Mouse (Mus musculus): ENCODE data around the gene Cdh23. TPM values are rescaled to one million over a fixed set of nuclear protein-coding genes. Genes with fewer than 3 reads are reported as not detected.
A peak's percentile ranks its signal among the peaks of the same experiment; 100 is the strongest.

The Cdh23 gene
- total RNA-seq, 2 experiments from 2014 or later, result 3.3 to 4.0 TPM

- peak; percentile 67 to 72 for DNase-seq (ENCODE audit: low spot score in 2 of 2)
Observed at GRCm38 (mm10) chr10:60407831-60408230, 288.5 kb downstream of the Cdh23 start.

DNA sequence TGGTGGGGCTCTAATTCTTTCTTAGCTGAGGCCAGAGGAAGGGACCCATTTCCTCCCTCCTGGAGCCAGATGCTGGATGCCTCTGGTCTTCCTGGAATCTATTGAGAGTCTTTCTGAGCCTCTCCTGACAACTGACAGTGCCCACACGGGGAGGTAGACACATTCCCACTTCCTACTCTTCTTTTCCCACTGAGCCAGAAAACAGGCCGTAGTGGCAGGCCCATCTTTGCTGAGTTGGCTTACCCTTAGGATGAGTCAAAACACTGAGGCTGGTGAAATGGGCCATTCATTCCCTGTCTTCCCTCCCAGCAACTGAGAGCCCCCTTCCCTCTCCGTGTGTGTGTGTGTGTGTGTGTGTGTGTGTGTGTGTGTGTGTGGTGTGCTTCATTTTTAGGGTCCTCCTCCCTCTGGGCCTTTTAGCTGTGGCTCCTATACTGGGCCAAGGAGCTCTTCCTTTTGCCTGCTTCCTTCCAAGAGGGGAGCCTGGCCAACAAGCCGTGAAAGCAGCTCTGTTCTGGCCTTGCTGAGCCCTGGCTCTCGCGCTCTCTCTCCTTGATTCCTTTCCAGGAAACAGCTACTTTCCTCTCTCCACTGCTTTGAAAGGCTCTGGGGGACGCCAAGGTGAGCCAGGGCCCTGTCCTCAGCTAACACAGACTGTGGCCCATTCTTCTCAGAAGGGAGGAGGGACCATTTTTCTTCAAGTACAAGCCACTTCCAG lies 290.7 kb downstream of the Cdh23 start:
- peak; percentile 46 to 78 for DNase-seq (ENCODE audit: low spot score in 2 of 2)

DNA sequence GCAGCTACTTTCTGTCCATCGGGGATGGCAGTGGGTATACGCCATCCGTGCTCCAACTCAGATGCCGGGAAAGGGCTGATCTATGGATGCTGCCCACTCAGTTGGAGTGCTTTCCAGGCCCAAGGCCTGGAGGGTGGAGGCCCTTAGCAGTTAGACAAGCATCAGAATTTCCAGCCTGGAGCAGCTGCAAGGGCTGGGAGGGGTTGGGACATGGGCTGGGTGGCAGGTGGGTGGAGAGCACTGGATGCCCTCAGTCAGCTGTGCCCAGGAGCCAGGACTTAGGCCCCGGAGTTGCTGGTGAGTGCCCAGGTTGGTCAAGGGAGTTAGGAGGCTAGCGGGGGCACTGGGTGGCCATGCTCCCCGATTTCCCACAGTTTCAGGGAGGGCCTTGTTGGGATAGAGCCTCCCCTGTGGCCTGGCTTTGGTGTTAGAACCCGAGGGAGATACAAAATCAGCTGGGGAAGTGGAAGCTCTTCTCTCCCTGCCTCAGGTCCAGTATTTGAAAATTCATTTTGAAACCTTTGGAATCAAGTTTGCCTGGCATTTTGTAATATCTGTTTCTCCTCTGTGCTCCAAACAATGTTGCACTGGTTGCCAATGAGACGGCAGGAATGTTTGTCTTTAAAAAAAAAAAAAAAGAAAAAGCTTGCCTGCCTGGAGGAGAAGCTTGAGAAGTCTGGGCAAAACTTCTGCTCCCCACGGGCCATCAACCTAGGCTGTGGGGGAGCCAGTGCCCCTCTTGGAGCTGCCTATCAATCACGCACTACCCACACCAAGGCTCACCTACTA lies 295.6 kb downstream of the Cdh23 start:
- no peak for DNase-seq (ENCODE audit: low spot score in 2 of 2)

DNA sequence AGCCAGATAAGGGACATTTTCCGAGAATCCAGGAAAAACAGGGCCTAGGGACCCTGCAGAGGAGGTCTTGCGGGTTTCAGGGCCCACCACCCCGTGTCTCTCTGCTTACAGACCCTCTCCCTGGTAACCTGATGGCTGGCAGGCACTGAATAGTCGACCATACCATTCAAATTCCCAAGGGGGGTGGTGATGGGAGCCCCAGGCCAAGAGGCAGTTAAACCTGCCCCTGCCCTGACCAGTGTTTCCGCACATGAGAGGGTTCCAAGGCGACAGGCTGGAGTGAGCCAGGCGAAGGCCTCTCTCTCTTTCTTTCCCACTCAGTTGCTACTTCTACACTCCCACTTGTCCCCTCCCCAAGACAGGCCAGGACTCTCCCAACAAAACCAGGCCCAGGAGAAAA lies 296.8 kb downstream of the Cdh23 start, which contains the start of gene Gm17455:
TSS of gene Gm17455 (plus strand) at position 278 of the 400 bp plus-strand sequence.
- no peak for DNase-seq (ENCODE audit: low spot score in 2 of 2)

DNA sequence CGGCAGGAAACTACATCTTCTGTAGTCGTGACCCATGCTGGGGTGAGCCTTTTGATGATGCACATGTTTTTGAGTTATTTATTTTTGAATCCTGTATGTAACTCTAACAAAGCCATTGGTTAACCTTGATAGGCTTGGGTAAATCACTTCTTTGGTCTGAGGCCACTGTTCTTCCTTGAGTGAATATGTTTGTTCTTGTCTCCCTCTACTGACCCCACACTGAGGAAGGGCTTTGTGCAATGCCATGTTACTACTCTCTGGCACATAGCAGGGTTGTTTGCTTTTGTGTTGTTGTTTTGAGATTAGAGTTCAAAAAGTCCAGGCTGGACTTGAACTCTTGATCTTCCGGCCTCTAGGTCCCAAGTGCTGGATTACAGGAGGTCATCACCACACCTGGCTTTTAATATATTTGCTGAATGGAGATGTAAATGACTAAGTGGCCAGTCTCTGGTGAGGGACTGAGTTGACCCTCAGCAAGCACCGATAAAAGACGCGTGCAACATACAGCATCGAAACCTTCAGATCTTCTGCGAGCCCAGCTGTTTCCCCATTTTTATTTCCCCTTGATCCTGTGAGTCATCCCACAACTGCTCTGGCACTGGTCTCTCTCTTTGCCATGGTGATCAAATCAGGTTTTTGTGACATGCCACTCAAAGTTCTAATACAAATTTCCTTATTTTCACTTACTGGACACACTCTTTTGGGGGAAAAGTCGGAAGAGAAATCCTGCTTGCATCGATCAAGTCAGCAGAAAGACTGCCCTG lies 298.1 kb downstream of the Cdh23 start:
- DNase-seq (ENCODE audit: low spot score in 2 of 2), result no peak

DNA sequence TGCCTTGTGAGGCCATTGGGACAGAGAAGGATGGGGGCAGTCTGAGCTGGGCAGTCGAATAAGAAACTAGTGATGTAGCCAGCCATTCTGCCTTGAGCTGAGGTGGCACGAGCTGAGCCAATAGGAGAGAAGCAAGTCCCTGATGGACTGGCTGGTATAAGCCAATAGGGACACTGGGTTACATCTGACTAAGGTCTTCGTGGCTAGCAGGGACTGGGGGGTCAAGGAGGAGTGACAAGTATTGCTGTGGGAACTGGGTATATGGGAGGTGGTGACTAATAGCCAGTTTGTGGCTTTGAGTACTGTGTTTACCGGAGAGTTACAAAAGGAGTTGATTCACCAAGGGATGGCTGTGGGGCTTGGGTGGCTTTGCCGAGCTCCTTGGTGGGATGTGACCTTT lies 300.7 kb downstream of the Cdh23 start:
- DNase-seq (ENCODE audit: low spot score in 2 of 2), result no peak

DNA sequence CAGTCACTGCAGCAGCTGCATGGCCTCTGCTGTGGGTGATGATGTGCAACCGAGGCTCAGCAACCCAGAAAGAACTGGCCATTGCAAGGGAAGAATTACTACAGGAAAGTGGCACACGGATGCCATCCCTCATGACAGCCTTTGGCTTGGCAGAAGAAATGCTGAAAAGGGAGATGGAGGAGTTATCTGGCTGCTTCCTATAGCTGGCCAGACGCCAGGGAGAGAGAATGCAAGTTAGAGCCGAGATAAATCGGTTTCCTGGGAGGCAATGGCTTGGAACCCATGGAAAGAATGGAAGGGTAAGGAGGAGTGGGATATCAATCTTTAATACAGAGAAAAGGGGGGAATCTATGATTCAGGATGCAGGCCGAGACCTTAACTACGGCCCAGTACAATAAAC lies 301.4 kb downstream of the Cdh23 start:
- no peak for DNase-seq (ENCODE audit: low spot score in 2 of 2)

- DNase-seq (ENCODE audit: low spot score in 2 of 2), result no peak
Observed at GRCm38 (mm10) chr10:60391661-60392060, 304.6 kb downstream of the Cdh23 start.

GRCm38 (mm10) chr10:60390904-60391420 lies 305.3 kb downstream of the Cdh23 start:
- DNase-seq (ENCODE audit: low spot score in 2 of 2), result no peak

- DNase-seq (ENCODE audit: low spot score in 2 of 2), result no peak
Observed at GRCm38 (mm10) chr10:60390177-60390903, 305.9 kb downstream of the Cdh23 start.

DNA sequence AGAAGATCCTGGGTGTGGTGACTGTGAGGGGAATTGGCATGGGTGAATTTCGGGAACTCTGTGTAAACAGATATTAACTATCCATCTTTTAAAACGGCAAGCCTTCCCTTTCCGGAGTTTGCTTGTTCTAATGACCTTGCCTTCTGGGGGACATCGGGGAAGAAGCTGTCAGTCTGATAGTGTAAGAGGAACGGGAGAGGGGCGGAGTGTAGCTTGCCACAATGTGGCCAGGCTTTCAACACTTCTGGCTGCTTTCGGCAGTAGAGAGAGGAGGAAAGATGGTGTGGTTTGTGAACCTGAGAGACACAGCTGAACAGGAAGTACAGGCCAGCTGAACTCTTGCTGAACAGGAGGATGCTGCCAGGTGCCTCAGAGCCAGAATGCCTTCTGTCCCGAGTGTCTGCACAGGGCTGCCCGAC lies 306.8 kb downstream of the Cdh23 start:
- no peak for DNase-seq (ENCODE audit: low spot score in 2 of 2)

DNA sequence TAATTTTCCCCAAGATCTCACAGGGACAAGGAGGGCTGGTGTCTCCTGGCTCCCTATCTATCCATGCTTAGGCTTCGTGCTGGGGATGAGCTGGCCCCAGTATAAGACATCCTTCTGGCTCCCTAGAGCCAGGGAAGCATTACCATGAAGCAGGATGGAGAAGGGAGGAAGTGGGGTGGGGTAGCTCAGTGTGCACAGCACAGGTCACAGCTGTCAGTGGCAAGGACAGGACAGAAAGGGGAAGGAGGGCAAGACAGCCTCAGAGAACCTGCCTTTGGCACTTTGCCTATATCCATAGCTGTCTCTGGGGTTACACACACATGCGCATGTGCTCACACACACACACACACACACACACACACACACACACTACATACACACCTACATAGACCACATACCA lies 308.0 kb downstream of the Cdh23 start:
- DNase-seq (ENCODE audit: low spot score in 2 of 2), result no peak

DNA sequence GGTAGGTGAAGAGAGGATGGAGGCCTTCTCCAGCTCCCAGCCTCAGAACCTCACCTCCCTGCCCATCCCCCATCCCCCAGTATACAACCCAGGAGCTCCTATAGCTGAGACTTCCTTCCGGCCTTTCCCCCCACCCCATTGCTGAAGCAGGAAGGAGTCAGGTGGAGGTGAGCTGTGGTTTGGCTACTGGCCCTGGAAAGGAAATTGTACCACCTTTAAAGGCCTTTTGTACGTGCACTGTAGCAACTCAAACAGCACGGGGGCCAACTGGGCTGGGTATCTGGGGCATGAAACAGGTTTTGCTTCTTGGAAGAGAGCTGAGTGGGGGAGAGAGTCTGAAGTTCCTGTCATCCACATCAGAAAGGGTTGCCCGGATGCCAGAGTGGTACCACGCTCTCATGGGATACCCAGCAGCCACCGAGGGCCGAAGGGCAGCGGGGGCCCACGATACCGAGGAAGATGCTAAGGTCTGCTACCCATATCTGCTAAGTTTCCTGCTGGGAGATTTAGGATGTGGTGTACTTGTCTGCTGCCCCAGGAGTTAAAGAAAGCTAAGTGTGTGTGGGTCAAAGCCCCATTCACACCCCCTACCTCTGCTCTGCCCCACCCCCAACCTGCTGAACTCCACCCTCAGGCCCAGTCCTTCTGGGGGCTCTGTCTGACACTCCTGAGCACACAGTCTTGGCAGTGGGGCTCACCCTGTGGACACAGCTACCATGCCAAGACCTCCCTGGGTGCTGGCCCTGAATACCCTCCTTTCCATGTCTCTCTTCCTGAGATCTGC lies 315.0 kb downstream of the Cdh23 start:
- no peak for DNase-seq (ENCODE audit: low spot score in 2 of 2)

DNA sequence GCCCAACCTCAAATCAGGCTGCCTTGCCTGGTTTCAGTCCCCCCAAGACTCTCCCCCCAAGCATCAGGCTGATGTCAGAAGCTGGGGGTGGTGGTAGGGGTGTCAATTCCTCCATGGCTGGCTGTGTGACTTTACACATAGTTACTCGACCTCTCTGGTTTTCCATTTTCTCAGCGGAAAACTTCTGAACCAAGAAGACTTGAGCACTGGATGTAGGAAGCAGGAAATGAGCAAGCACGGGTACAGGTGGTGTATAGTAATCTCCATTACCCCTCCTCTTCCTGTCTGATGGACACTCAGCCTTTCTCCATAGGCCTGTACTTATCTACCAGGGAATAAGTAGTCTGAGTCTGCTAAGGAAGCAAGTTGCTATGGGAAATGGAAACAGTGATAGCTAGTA lies 316.1 kb downstream of the Cdh23 start:
- DNase-seq (ENCODE audit: low spot score in 2 of 2), result no peak

GRCm38 (mm10) chr10:60379419-60379957 lies 316.8 kb downstream of the Cdh23 start:
- DNase-seq (ENCODE audit: low spot score in 2 of 2), result no peak

- no peak for DNase-seq (ENCODE audit: low spot score in 2 of 2)
Observed at GRCm38 (mm10) chr10:60376704-60377103, 319.6 kb downstream of the Cdh23 start.

DNA sequence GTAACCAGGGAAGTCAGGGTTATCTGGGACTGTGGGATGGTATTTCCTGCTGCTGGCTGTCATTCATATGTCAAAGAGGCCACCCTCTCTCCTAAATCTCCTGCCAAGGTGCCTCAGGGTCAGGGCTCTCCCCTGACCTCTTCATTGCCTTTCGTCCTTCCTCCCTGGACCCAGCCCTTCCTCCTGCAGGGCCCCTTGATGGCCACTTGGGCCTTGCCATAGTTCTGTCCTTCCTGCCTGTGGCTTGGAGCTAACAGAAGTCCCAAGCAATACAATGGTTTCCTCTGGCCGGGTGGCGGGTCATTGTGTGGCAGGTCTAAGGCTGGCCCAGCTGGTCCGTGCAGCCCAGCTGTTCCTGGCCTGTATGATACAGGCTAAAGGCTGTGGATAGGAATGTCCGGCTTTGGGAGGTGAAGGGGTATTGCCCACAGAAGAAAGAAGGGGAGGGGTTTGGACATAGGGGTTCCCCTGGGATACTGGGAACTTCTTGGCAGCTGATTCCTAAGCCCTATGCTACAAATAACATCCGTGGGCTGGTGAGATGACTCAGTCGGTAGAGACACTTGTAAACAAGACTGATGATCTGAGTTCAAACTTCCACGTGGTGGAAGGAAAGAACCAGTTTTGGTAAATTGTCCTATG lies 322.2 kb downstream of the Cdh23 start:
- DNase-seq (ENCODE audit: low spot score in 2 of 2), result no peak

DNA sequence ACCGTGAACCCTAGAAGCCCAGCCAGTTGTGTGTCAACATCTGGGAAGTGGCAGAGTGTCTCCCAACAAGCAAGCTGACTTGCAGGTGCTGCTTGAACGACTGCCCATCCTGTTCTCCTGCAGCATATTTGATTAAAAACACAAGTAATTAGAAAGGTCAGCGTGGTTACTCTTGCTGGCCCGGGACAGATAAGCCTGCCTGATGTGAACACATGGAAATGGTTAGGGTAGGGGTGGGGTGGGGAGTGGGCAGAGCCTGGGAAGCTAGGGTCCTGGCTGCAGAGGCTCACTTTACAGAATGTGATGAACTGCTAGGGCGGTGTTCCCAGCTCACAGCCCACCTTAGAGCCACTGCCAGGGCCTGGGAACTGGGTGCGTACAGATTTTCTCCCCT lies 322.8 kb downstream of the Cdh23 start:
- no peak for DNase-seq (ENCODE audit: low spot score in 2 of 2)
